Mouse (Mus musculus): Measurements from ENCODE around the gene Gns.

Gene Gns

DNA sequence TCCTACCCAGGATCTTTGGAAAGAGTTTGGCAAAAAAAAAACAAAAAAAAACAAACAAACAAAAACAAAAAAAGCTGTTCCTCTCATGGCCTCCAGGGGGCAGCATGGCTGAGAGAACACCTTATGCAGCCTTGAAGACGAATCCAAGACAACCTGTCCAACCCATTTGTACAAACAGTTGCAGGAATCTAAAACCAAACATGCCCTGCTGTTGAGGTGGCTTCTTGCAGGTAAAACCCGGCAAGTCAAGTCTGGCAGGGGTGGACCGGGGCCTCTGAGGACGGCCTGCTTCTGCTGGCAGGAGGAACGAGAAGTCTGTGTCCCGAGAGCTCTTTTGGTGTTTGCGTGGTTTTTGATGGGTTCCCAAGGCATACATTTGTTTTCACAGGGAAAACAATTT lies 44.8 kb downstream of the Gns start:
- DNase-seq, result peak; percentile 58

DNA sequence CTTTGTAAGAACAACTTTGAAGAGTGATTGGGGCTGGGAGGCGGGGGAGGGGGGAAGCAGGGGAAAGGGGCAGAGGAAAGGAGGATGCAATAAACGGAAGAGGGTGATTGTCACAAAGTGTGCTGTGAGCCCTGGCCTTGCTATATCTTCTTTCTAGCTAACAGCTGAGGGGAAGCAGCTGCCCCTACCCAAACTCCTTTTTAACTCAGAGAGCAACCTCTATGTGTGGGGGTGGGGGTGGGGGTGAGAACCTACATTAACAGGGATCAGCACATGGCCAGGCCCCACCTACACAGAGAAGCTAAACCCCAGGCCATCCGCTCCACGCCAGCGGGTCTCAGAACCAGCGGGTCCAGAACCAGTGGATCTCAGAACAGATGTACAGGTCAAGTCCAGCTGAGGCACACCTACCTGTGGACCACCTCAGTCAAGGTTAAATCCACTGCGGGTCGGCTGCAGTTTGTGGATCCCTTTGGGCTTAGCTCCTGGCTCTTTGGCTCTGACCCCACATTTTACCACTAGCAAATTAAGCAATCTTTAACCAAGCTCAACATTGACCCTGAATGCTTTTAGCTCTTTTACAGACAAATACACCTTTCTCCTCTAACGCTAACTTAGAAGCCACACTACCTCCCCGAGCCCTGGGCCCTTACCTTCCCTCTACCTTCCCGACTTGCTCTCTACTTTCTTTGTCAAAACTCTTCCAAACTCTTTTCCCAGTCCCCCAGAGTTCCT lies 47.0 kb downstream of the Gns start:
- no peak for DNase-seq

DNA sequence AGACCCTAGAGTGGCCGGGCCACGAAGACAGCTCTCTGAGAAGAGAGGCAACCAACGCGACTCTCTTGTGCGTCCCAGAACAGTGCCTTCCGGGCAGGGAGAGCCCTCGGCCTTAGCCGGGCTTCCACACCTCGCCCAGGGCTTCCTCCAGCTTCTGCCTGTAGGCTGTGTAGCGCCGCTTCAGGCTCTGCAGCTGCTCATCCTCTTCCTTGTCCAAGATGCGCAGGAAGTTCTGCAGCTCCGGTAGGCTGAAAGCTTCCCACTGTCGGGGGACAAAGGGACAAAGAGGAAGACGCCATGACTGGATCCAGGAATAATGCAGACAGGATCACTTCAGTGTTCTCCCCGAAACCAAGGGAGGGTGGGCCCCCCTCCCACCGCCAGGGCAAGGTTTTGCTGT lies 47.9 kb downstream of the Gns start:
- DNase-seq, result peak; percentile 65

DNA sequence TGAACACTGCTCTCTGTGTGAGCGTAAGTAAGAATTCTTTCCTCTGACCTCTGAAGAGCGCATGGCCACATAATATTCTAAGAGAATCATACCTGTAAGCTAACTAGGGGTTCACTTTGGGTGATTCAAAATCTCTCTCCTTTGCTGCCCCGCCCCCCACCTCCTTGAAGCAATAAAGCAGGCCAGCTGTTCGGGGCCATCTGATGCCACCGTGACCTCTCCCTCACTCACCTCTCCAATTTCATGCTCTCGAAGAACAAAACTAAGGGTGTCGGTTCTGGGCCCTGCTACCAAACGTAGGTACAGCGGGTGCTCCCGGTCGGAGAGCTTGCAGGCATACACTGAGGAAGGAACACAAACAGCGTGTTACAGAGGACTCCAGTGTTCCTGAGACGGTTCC lies 49.2 kb downstream of the Gns start:
- DNase-seq, result no peak

DNA sequence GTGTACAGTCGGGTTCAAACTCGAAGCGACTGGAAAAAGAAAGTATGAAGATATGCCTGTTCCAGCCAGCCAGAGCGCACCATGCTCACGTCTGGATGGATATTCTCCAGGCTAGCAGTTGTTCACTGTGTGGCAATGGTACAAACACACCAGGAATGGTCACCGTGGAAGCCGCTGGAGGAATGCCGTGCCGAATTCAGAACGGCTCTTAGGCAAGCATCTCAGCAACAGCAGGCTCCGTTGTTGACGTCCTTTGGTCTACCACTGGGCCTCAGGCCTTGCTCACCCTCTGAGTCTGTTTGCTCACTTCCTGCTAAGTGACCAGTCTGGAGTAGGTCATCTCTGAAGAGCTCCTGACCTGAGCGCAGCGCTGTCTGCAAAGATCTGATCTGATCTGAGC lies 53.9 kb downstream of the Gns start:
- no peak for DNase-seq

DNA sequence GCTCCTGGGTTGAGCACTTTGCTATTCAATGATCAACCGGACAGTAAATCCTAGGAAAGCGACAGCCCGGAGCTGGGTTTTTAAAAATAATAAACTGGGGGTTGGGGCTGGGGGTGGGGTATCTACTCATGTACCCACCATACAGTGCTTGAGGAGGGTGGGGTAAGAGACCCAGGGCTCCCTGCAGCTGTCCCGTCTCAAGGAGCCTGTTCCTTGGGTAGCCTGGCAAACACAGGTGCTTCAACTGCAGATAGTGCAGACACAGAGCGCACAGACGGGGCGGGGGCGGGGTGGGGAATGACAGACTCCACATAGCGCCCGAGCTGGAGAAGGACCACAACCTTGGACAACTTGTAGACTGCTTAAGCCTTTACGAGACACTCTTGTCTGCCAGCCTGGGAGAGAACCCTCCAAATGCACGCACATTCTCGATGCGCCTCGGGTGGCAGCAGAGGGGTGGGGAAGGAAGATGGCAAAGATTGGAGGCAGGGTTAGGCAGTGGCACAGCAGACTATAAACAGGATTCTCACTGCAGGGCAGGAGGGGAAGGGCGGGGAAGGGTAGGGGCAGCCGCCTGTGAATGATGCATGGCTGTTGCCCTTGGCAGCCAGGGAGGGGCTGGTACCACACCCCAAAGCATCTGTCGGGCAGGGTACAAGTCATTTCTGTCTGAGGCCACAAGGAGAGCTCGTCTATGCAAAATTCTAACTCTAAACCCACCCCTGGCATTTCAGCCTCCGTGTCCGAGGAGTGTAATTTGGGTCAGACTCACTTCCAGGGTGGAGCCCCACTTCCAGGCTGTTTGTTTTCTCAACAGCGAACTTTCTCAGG lies 55.0 kb downstream of the Gns start:
- peak; percentile 59 for DNase-seq

DNA sequence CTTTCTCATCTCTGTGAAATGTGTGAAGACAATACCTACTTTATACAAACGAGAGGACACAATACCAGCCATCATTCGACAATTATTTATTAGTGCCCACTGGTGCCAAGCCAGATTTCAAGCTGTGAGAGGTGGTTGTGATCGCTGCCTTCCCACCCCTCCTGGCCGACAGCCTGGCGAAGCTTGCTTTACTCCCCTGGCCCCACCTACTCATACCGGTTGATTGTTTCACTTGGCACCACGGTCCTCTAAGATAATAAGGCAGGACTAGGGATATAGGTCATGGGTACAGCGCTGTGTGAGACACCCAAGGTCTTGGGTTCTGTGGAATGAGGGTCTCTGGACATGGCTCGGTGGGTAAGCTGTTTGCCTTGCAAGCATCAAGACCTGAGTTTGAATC lies 56.1 kb downstream of the Gns start:
- DNase-seq, result no peak

DNA sequence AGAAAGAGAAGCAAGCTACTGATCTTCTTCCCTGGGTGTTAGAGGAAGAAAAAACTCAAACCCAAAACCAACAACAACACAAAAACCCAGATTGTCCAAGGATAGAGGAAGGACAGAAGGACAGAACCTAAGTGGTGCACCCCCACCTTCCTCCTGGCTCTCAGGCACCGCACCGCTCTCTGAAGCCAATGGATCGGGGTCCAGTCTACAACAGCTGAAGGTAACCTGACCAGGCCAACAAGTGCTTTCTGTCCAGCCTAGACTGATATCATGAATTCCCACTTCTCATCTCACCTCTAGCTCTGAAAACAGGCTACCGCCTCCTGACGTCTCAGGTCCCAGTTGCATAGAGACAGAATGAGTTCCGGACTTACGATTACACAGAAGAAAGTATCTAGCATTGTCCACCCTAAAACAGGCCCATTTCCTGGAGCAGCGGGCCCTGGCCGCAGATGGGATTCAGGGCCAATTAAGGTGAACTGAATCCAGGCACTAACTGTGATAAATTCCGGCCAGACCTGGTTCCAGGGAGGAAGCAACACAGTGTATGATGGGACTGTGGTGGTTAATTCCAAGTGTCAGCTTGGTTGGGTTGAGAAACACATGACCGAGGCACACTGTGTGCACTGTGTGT lies 56.9 kb downstream of the Gns start:
- no peak for DNase-seq

DNA sequence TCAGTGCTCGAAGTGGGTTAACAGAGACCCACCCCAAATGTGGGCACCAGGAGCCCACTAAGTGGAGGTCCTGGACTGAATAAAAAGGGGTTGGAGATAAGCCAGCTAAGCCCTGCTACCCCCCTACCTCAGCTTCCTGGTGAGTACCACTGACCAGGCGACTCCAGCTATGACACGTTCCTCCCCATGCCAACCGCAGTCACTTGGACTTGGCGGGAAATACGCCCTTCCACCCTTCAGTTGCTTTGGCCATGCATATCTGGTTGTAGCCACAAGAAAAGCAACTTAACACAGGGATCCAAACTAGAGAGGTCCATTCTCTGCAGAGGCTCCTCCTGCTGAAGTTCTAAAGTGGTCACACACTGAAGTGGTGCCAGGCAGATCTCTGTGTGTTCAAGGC lies 57.4 kb downstream of the Gns start:
- no peak for DNase-seq

DNA sequence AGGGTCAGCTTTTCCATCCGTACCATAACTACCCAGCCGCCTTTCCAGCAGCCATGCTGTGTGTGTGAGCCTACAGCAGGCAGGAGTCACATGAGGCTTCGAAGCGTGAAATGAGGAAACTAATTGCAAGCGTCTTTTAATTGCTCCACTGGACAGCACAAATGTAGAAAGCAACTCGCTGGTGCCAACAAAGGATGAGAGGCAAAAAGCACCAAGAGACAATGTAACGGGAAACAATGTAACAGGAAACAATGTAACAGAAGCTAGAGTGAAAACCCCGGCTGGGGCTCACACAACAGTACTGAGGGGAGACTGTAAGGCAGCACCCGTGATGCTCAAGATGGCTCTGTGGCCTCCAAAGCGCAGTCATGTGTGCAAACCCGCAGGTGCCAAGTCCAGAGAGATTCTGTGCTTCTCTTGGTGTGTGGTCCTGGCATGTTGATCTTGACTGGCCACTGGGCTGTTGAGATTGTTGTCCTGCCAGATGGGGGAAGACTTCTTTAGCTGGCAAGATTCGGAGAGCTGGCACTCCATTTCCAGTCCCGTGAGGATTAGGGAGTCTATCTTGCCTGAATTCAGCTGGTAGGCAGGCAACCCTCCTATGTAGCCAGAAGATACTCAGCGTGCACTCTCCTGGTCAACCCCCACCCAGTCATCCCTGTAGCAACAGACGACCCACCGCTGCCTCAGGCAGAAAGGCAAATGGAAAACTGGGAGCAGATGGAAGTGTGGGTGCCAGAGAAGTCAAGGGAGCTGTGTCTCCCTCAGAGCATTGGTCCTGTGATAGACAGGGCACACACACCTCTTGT lies 58.9 kb downstream of the Gns start:
- no peak for DNase-seq

DNA sequence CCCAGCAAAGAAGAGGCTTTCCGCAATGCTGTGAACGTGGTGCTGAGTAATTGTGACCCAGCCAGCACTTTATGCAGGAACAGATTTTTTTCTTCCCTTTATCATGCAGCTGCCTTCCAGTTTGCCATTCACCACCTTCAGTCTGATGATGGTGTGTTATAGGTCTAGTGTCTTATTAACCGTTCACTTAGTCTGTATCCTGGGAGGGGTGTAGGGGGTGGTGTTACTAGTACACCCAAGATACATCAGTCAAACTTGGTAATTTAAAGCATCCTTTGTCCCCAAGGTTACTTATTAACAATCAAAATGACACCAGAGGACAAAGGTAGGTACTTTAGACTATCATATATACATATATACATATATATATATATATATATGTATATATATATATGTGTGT lies 59.6 kb downstream of the Gns start:
- no peak for DNase-seq

DNA sequence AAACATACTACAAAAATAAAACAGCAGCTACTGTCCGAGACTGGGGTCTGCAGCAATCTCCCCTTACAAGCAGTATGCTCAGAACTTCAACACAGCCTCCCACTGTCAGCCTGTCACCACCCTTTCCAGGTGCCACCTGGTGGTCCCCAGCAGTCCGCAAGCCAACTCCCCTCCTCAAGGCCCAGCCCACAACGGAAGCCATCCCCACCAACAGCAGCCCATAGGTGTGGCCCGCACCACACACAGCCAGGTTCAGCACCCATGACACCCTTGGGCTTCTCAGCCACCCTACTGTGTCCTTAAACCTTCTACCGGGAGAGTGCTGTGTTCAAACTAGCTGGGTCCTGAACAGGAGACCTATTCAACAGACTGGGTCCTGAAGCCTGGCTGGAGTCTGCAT lies 60.2 kb downstream of the Gns start:
- DNase-seq, result no peak

DNA sequence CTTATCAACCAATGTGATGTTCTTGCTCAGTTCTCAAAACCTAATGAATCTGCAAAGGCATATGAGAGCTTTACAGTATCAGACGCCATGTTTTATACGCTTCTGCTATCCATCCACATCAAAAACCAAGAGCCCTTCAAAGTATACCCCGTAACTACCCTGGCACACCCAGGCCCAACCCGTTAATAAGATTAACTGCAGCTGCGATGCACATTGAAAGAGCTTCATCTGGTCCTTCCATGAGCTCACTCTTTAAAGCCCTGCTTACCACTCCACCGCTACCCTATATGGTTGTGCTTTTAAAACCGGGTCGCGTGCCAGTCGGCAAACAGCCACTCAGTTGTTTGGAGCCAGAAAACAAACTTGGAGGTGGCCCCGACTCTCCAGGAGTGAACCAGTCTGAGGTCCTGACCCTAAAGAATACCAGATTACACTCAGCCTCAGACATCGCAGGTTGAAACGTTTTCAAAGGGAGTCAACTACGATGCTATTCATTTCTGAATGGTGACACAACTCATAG lies 60.7 kb downstream of the Gns start:
- DNase-seq, result no peak

DNA sequence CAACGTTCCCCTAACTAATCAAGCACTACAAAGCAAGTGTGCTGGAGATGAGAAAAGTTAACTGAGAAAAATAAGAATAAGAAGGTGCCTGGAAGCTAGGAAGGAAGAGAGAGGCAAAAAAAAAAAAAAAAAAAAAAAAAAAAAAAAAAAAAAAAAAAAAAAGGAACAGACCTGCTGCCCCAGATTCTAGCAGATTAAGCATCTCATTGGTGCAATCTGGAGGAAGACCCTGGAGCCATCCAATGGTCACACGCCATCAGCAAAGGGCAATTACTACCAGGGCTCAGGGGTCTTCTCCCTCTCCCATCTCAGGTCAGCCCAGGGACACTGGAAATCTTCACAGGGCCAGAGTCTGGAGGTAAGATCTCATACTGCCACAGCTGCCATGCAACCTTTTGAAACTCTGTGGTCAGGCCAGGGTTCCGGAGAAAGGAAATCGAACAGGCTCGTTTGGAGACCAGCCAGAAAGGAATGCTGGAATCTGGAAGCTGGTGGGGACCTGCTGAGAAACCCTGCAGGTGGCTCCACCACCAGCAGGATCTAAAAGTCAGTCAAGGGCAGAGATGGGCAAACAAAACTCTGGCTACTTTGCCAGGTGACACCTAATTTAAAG lies 61.7 kb downstream of the Gns start:
- peak; percentile 76 for DNase-seq

DNA sequence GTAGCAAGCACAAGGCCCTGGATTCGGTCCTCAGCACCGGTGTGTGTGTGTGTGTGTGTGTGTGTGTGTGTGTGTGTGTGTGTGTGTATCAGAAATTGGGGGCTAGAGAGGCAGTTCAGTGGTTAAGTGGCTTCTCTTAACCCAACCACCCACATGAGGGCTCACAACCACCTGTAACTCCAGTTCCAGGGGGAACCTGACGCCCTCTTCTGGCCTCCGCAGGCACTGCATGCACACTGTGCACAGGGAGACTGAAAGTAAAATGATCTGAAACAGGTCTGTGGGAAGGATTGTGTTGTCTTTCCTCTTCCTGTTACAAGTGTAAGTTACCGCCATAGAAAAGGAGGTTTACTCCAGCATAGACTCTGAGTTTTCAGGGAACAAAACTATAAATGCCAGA lies 62.2 kb downstream of the Gns start:
- DNase-seq, result peak; percentile 69

DNA sequence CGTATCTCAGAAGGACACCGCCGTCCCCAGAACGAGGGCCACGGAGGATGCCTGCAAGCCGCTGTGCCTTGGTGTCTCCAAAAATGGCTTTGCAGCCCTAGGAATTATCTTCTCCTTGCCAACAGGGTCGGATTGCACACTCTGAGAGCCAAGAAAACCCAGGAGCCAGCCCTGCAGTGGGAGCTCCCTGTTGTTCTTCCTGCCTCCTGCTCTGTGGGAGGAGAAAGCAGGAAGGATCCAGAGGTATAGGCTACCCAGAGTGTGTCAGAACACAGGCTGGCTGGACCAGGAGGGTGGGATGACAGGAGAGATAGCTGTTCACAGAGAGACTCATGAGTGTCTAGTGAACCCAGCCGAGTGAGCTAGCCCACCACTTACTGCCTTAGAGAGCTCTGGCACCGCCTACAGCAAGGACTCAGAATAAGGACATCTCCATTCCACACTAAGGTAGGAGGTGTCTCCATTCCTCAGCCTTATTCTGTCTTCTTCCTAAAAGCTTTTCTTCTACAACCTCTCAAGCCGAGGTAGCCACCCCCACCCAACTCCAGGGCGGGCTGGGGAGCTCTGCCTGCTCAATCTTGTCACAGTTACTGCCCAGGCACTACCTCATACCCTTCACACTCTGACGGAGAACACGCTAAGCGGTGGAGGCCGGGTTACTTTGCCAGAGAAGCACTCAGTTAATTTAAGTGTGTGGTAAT lies 63.3 kb downstream of the Gns start:
- no peak for DNase-seq

DNA sequence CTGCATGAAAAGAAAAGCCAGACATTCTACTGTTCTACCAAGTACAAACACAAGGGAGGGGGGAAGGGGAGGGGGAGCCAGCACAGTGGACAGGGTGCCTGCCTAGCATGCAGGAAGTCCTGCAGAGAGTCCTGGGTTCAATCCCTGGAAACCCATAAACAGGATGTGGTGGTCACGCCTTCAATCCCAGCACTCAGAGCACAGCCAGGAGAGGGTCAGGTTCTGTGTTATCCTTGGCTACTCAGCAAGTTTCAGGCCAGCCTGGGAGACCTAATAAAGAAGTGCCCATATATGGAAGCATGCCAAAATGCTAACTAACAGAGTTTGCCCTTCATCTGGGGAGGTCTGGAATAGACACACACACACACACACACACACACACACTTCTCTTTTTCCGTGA lies 64.2 kb downstream of the Gns start:
- DNase-seq, result peak; percentile 61

DNA sequence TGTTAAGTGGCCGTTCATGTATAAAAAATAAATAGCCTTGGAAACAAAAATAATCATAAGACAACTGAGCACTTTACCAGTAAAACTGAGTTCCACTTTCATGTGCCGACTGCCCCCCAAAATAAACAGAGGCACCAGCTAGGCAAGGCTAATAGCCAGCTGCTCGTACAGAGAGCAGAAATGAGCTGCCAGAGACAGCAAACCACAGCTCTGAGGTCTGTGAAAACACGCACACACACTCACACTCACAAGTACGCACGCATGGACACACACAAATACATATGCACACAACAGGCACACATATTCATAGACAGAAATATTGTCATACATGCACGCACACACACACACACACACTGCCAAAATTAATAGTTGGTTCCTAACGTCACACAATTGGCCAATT lies 64.7 kb downstream of the Gns start:
- DNase-seq, result no peak

DNA sequence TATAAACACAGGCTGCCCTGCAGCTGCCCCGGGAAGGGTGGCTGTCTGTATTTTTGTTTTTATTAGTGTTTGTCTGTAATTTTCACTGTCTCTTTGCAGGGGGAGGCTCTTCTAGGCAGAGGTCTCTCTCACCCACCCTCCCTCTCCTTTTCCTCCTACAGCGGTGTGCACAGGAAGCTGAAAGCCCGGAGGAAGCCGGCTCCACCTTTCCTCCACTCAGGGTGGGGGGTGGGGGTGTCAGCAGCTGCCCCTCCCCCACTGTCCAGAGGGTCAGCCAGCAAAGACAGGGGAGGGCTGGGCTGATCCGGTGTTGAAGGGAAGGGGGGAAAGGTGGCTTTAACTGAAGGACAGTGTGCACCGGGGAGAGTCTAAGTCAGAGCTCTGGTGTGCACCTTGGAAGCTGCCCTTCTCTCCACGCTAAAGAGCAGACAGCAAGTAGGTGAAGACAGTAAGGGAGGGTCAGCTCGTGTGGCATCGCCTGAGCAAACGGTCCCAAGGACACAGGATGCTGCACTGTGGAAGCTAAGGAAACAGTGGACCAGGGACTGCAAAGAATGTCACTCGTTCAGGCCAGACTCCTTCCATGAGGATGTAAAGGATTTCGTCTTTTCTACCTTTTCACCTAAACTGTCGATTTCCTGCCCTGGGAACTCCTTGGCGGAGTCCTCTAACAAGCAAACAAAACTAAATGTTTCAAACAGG lies 65.2 kb downstream of the Gns start:
- peak; percentile 80 for DNase-seq

DNA sequence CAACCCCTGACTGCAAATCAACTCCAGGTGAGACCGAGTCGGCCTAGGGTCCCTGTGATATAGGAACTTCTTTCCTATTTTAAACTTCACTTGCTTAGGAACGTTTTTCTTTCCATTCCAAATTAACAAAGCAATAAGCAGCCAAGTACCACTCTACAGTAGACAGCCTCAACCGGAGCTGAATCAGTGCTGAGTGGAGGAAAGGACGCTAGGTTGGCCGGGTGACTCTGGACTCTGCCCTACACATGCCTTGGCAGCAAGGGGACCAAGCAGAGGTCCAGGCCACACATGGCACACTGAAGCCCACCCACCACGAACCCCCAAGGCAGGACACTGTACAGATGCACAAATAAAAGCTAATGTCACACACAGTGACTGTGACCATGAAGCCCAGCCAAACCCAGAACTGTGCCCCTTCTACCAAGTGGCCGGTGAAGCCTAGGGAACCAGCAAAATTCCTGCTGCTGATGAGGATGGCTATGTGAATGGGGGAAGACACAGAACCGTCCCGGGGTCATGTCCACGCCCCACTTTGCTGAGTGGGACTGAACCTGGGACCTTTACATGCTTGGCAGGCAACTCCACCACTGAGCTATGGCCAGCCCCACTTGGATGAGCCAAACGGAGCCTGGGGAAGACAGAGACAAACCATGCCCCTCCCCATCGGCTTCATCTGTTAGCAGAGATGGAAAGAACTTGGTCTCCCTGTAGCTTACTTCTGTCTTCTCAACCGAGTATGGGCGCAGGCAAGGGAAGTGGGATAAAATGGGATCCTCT lies 66.1 kb downstream of the Gns start:
- no peak for DNase-seq

All from kidney, postnatal 10 days (tissue).